Mouse (Mus musculus) urinary bladder, postnatal 14 days (tissue): ENCODE data around the gene Tyw5.

Experiments used
- DNase-seq: peaks from one replicate; pipeline ENCODE4 v3.0.0; 2021; ENCODE audit warnings: low spot score

Tyw5 gene

GRCm38 (mm10) chr1:57406187-57407151, at the start of gene Tyw5, which contains the start of gene Maip1:
Gene Tyw5, minus strand, starts transcription at chr1:57407101.
Gene Maip1, plus strand, starts transcription at chr1:57406328.
- peak; percentile 79 for DNase-seq

GRCm38 (mm10) chr1:57450241-57450640, 43.3 kb upstream of the Tyw5 start:
- no peak for DNase-seq

- no peak for DNase-seq
These were observed 38.8 kb upstream of the Tyw5 start for GRCm38 (mm10) chr1:57445679-57446078.

GRCm38 (mm10) chr1:57440771-57441170, 33.9 kb upstream of the Tyw5 start:
- no peak for DNase-seq

- no peak for DNase-seq
These were observed 32.1 kb upstream of the Tyw5 start for GRCm38 (mm10) chr1:57439026-57439425.

- DNase-seq: no peak
These were observed 30.1 kb upstream of the Tyw5 start for GRCm38 (mm10) chr1:57436954-57437353.

GRCm38 (mm10) chr1:57436408-57436807, 29.5 kb upstream of the Tyw5 start:
- DNase-seq: peak; percentile 79

GRCm38 (mm10) chr1:57433141-57433540, 26.2 kb upstream of the Tyw5 start:
- DNase-seq: no peak

GRCm38 (mm10) chr1:57429786-57430483, 23.0 kb upstream of the Tyw5 start:
- DNase-seq: peak; percentile 26

- peak; percentile 92 for DNase-seq
These were observed 21.7 kb upstream of the Tyw5 start for GRCm38 (mm10) chr1:57428368-57429308.

- DNase-seq: no peak
These were observed 16.8 kb upstream of the Tyw5 start for GRCm38 (mm10) chr1:57423696-57424095.

GRCm38 (mm10) chr1:57413397-57413796, 6.5 kb upstream of the Tyw5 start:
- no peak for DNase-seq

- DNase-seq: no peak
These were observed 2.1 kb upstream of the Tyw5 start for GRCm38 (mm10) chr1:57408994-57409393.

GRCm38 (mm10) chr1:57402116-57402515, 4.8 kb downstream of the Tyw5 start:
- no peak for DNase-seq

- DNase-seq: no peak
These were observed 6.0 kb downstream of the Tyw5 start for GRCm38 (mm10) chr1:57400877-57401276.

GRCm38 (mm10) chr1:57400321-57400720, 6.6 kb downstream of the Tyw5 start:
- DNase-seq: no peak

GRCm38 (mm10) chr1:57394051-57394450, 12.8 kb downstream of the Tyw5 start:
- peak; percentile 48 for DNase-seq

GRCm38 (mm10) chr1:57392417-57392816, 14.5 kb downstream of the Tyw5 start:
- no peak for DNase-seq

- no peak for DNase-seq
These were observed 15.7 kb downstream of the Tyw5 start for GRCm38 (mm10) chr1:57390993-57391790.

- no peak for DNase-seq
These were observed 18.3 kb downstream of the Tyw5 start for GRCm38 (mm10) chr1:57388402-57389155.
